Mouse (Mus musculus) cerebellum, postnatal 36 days (tissue): Measurements from ENCODE around the gene Ireb2.
"Not testable (repeated sequence)": the region's sequence is repeated elsewhere in the genome, so short reads cannot be mapped to it uniquely, and the experiment has no call there.

ENCODE experiments used
- DNase-seq, 2 experiments: peaks; one replicate each; pipeline ENCODE4 v3.0.0; 2021 to 2022; ENCODE audit warnings: mixed read lengths in 2 of 2

Gene Ireb2

GRCm38 (mm10) chr9:54909446-54909845, 45.9 kb downstream of the Ireb2 start:
- no peak for DNase-seq

- no peak for DNase-seq
Measured at GRCm38 (mm10) chr9:54915576-54915975, 52.0 kb downstream of the Ireb2 start.

- no peak for DNase-seq
Measured at GRCm38 (mm10) chr9:54916401-54916800, 52.8 kb downstream of the Ireb2 start.

- DNase-seq, result peak; percentile 84 to 88
Measured at GRCm38 (mm10) chr9:54917010-54917677, 53.6 kb downstream of the Ireb2 start, which contains the start of gene Hykk. Hykk (plus strand) TSS chr9:54917283.

- no peak for DNase-seq
Measured at GRCm38 (mm10) chr9:54918191-54918590, 54.6 kb downstream of the Ireb2 start.

- DNase-seq, result no peak
Measured at GRCm38 (mm10) chr9:54918781-54919180, 55.2 kb downstream of the Ireb2 start.

GRCm38 (mm10) chr9:54919946-54920345, 56.4 kb downstream of the Ireb2 start:
- DNase-seq, result no peak

GRCm38 (mm10) chr9:54930741-54931140, 67.2 kb downstream of the Ireb2 start:
- no peak for DNase-seq

- DNase-seq, result no peak
Measured at GRCm38 (mm10) chr9:54931765-54932164, 68.2 kb downstream of the Ireb2 start.

- DNase-seq, result no peak
Measured at GRCm38 (mm10) chr9:54932379-54932778, 68.8 kb downstream of the Ireb2 start.

- no peak for DNase-seq
Measured at GRCm38 (mm10) chr9:54942071-54942470, 78.5 kb downstream of the Ireb2 start.

GRCm38 (mm10) chr9:54944467-54944866, 80.9 kb downstream of the Ireb2 start:
- DNase-seq, result no peak

GRCm38 (mm10) chr9:54946256-54946655, 82.7 kb downstream of the Ireb2 start:
- DNase-seq, result no peak

- DNase-seq, result no peak
Measured at GRCm38 (mm10) chr9:54949465-54949864, 85.9 kb downstream of the Ireb2 start.

- DNase-seq, result not testable (repeated sequence)
Measured at GRCm38 (mm10) chr9:54950162-54950561, 86.6 kb downstream of the Ireb2 start.

GRCm38 (mm10) chr9:54950575-54951321, 87.2 kb downstream of the Ireb2 start, which contains the start of the genes Psma4 and AY074887:
Psma4 (plus strand) TSS chr9:54950790.
AY074887 (minus strand) TSS chr9:54950998.
- DNase-seq, result peak; percentile 88 to 92

- no peak for DNase-seq
Measured at GRCm38 (mm10) chr9:54961059-54961458, 97.5 kb downstream of the Ireb2 start.
